Mouse (Mus musculus) cortical plate, adult 2 months (tissue): Measurements from ENCODE around the gene Zmat3.

Experiments
- CTCF ChIP-seq: fragments of 200-500 bp; IDR thresholded peaks from 2 replicates; pipeline ENCODE4 v1.5.1; 2011; ENCODE audit warnings: mild to moderate bottlenecking, control low read depth, low read length; ENCODE audit not compliant: insufficient read depth; ENCODE audit errors: extremely low read depth
- POLR2A ChIP-seq: fragments of 200-500 bp; IDR thresholded peaks from 2 replicates; pipeline ENCODE4 v1.6.1; 2011; ENCODE audit warnings: mild to moderate bottlenecking, low read length, control low read depth; ENCODE audit not compliant: insufficient read depth; ENCODE audit errors: extremely low read depth

GRCm38 (mm10) chr3:32373236-32373635 lies 7.4 kb upstream of the Zmat3 start:
- no peak for TF ChIP-seq POLR2A
- TF ChIP-seq CTCF = no peak
